Mouse (Mus musculus): ENCODE data around the gene Fosl2. TPM values are rescaled to one million over a fixed set of nuclear protein-coding genes. Genes with fewer than 3 reads are reported as not detected.
A peak's percentile ranks its signal among the peaks of the same experiment; 100 is the strongest.

Fosl2 gene
- polyA plus RNA-seq, 1 experiment, result 171 TPM

GRCm38 (mm10) chr5:32141899-32142298, 6.3 kb downstream of the Fosl2 start:
- TF ChIP-seq CTCF (IDR thresholded peaks at IDR 0.05; ENCODE audit: borderline replicate concordance, insufficient read depth, low read length) (no peak), POLR2A (IDR thresholded peaks at IDR 0.05; ENCODE audit: low read depth, low read length) (no peak)
- no peak overlapping the region; the same call in 1 of the 2 replicates for H3K4me3 ChIP-seq (ENCODE audit: insufficient read depth, low read length)
- peaks cover 36% of the 10 kb centered on the region for H3K4me1 ChIP-seq (ENCODE audit: control insufficient read depth, insufficient read depth, low read length)
- peak overlapping the region; percentile 65 for H3K27ac ChIP-seq (ENCODE audit: insufficient read depth, low read length)

- Histone ChIP-seq H3K4me3 (ENCODE audit: insufficient read depth, low read length) (no peak overlapping the region), H3K4me1 (ENCODE audit: control insufficient read depth, insufficient read depth, low read length) (peaks cover 40% of the 10 kb centered on the region), H3K27ac (ENCODE audit: insufficient read depth, low read length) (peak overlapping the region; percentile 50)
- TF ChIP-seq POLR2A (IDR thresholded peaks at IDR 0.05; ENCODE audit: low read depth, low read length), result no peak
- TF ChIP-seq CTCF (IDR thresholded peaks at IDR 0.05; ENCODE audit: borderline replicate concordance, insufficient read depth, low read length), result no peak
Observed at GRCm38 (mm10) chr5:32143433-32143970, 7.9 kb downstream of the Fosl2 start.

GRCm38 (mm10) chr5:32146281-32146680, 10.7 kb downstream of the Fosl2 start:
- H3K4me3 ChIP-seq (ENCODE audit: insufficient read depth, low read length), result no peak overlapping the region
- peaks cover 40% of the 10 kb centered on the region for H3K4me1 ChIP-seq (ENCODE audit: control insufficient read depth, insufficient read depth, low read length)
- H3K27ac ChIP-seq (ENCODE audit: insufficient read depth, low read length), result no peak overlapping the region; the same call in 1 of the 2 replicates
- no peak for TF ChIP-seq CTCF (IDR thresholded peaks at IDR 0.05; ENCODE audit: borderline replicate concordance, insufficient read depth, low read length)
- TF ChIP-seq POLR2A (IDR thresholded peaks at IDR 0.05; ENCODE audit: low read depth, low read length), result no peak

GRCm38 (mm10) chr5:32148593-32148992, 13.0 kb downstream of the Fosl2 start:
- no peak for TF ChIP-seq POLR2A (IDR thresholded peaks at IDR 0.05; ENCODE audit: low read depth, low read length)
- no peak for TF ChIP-seq CTCF (IDR thresholded peaks at IDR 0.05; ENCODE audit: borderline replicate concordance, insufficient read depth, low read length)
- Histone ChIP-seq H3K4me1 (ENCODE audit: control insufficient read depth, insufficient read depth, low read length) (peaks cover 20% of the 10 kb centered on the region), H3K4me3 (ENCODE audit: insufficient read depth, low read length) (no peak overlapping the region), H3K27ac (ENCODE audit: insufficient read depth, low read length) (no peak overlapping the region)

GRCm38 (mm10) chr5:32151244-32151643, 15.6 kb downstream of the Fosl2 start:
- no peak overlapping the region for H3K4me3 ChIP-seq (ENCODE audit: insufficient read depth, low read length)
- peaks cover 4% of the 10 kb centered on the region for H3K4me1 ChIP-seq (ENCODE audit: control insufficient read depth, insufficient read depth, low read length)
- no peak for TF ChIP-seq CTCF (IDR thresholded peaks at IDR 0.05; ENCODE audit: borderline replicate concordance, insufficient read depth, low read length)
- TF ChIP-seq POLR2A (IDR thresholded peaks at IDR 0.05; ENCODE audit: low read depth, low read length), result no peak
- H3K27ac ChIP-seq (ENCODE audit: insufficient read depth, low read length), result no peak overlapping the region

- TF ChIP-seq CTCF (IDR thresholded peaks at IDR 0.05; ENCODE audit: borderline replicate concordance, insufficient read depth, low read length) (no peak), POLR2A (IDR thresholded peaks at IDR 0.05; ENCODE audit: low read depth, low read length) (no peak)
- Histone ChIP-seq H3K4me3 (ENCODE audit: insufficient read depth, low read length) (no peak overlapping the region), H3K27ac (ENCODE audit: insufficient read depth, low read length) (no peak overlapping the region), H3K4me1 (ENCODE audit: control insufficient read depth, insufficient read depth, low read length) (peaks cover 4% of the 10 kb centered on the region)
Observed at GRCm38 (mm10) chr5:32152725-32153417, 17.3 kb downstream of the Fosl2 start.

- no peak overlapping the region; the same call in 1 of the 2 replicates for H3K27ac ChIP-seq (ENCODE audit: insufficient read depth, low read length)
- no peak overlapping the region for H3K4me3 ChIP-seq (ENCODE audit: insufficient read depth, low read length)
- TF ChIP-seq CTCF (IDR thresholded peaks at IDR 0.05; ENCODE audit: borderline replicate concordance, insufficient read depth, low read length) (no peak), POLR2A (IDR thresholded peaks at IDR 0.05; ENCODE audit: low read depth, low read length) (no peak)
- H3K4me1 ChIP-seq (ENCODE audit: control insufficient read depth, insufficient read depth, low read length), result peaks cover 1% of the 10 kb centered on the region
Observed at GRCm38 (mm10) chr5:32153418-32153740, 17.8 kb downstream of the Fosl2 start.

- Histone ChIP-seq H3K4me1 (ENCODE audit: control insufficient read depth, insufficient read depth, low read length) (no peaks in the 10 kb centered on the region; the same call in 1 of the 2 replicates), H3K27ac (ENCODE audit: insufficient read depth, low read length) (no peak overlapping the region; the same call in 1 of the 2 replicates), H3K4me3 (ENCODE audit: insufficient read depth, low read length) (no peak overlapping the region)
- no peak for TF ChIP-seq CTCF (IDR thresholded peaks at IDR 0.05; ENCODE audit: borderline replicate concordance, insufficient read depth, low read length)
- no peak for TF ChIP-seq POLR2A (IDR thresholded peaks at IDR 0.05; ENCODE audit: low read depth, low read length)
Observed at GRCm38 (mm10) chr5:32153791-32154490, 18.3 kb downstream of the Fosl2 start.

- Histone ChIP-seq H3K27ac (ENCODE audit: insufficient read depth, low read length) (peak overlapping the region; percentile 1; the same call in 1 of the 2 replicates), H3K4me1 (ENCODE audit: control insufficient read depth, insufficient read depth, low read length) (no peaks in the 10 kb centered on the region; the same call in none of the 2 replicates), H3K4me3 (ENCODE audit: insufficient read depth, low read length) (no peak overlapping the region)
- TF ChIP-seq CTCF (IDR thresholded peaks at IDR 0.05; ENCODE audit: borderline replicate concordance, insufficient read depth, low read length), result no peak
- TF ChIP-seq POLR2A (IDR thresholded peaks at IDR 0.05; ENCODE audit: low read depth, low read length), result no peak
Observed at GRCm38 (mm10) chr5:32154931-32155688, 19.5 kb downstream of the Fosl2 start.
